In the genomic region with DNA sequence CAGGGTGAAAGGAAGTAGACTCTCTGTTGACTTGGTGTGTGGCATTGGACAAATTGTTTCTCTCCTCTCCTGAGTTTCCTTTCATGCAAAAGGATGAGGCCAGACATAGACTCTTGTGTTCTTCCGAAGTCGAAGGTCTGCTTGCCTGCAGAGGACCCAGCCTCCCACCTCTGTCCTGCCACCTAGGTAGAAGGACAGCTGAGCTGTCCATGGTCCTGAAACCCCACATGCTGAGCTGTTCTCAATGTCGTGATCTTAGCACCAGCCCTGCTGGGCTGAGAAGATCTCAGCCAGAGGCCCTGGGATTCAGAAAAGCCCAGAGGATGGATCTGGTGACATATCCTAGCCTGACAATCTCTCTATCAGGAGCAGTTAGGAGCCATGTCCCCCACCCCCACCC, we compare ENCODE assay signal across 10 mouse cellular contexts. TPM values are rescaled to one million over a fixed set of nuclear protein-coding genes. Genes with fewer than 3 reads are reported as not detected.
A peak's percentile ranks its signal among the peaks of the same experiment; 100 is the strongest.
DNase-seq lines count a peak whose midpoint lies in the region; ATAC-seq and TF ChIP-seq lines count a peak whose summit lies in the region.
"Had no signal": no experiment of that assay in that cellular context is flagged by ENCODE, and none has a peak within 500 bp of the region (broad histone marks: within the 10 kb centered on the region; RNA-seq: fewer than 3 reads in every experiment).

No protein-coding gene starts in this region.

- H3K79me2 ChIP-seq in CH12.LX (replicated peaks; ENCODE audit: control insufficient read depth, extremely low read depth, insufficient read depth, poor library complexity, severe bottlenecking) = no peaks in the 10 kb centered on the region

- 8% methylated on average over 3 of the region's 3 CpGs for WGBS in embryonic facial prominence, embryonic 11.5 days
- 27% methylated on average over 3 of the region's 3 CpGs for WGBS in cerebellum, adult 2 months

- TF ChIP-seq EP300 in CH12.LX (IDR thresholded peaks at IDR 0.05; ENCODE audit: low read length) = no peak

- peak; percentile 12 to 44 for DNase-seq in heart, adult 18-20 months
- DNase-seq in heart, adult 11 months = no peak
- DNase-seq in CH12.LX (ENCODE audit: extremely low read depth) = peak; percentile 65
- DNase-seq in embryonic facial prominence, embryonic 11.5 days (ENCODE audit: low spot score) = peak; percentile 88
- peak; percentile 38 for DNase-seq in mesoderm, embryonic 11.5 days (ENCODE audit: low read depth, low spot score)
- no peak for DNase-seq in cerebellum, adult 2 months
- DNase-seq in spleen, postnatal 4 days (ENCODE audit: low spot score in 2 of 2) = no peak
- no peak for DNase-seq in right cerebral cortex, adult 18-20 months

- H3K4me1 ChIP-seq in CH12.LX (ENCODE audit: control insufficient read depth in 1 of 2, insufficient read depth in 2 of 2) = no peaks in the 10 kb centered on the region
- H3K4me1 ChIP-seq in embryonic facial prominence, embryonic 11.5 days (ENCODE audit: control insufficient read depth, insufficient read depth, low read length) = no peaks in the 10 kb centered on the region
- no peaks in the 10 kb centered on the region for H3K4me1 ChIP-seq in cerebellum, adult 2 months (ENCODE audit: control insufficient read depth, insufficient read depth, low read length)

- no peak for ATAC-seq in embryonic facial prominence, embryonic 11.5 days (replicated peaks; ENCODE audit: insufficient number of reproducible peaks, low FRiP score, low TSS enrichment, low read depth)
- ATAC-seq: Patski had no signal

- TF ChIP-seq POLR2A in CH12.LX (IDR thresholded peaks at IDR 0.05; ENCODE audit: low read depth, low read length) = no peak
- no peak for TF ChIP-seq POLR2A in cerebellum, adult 2 months (IDR thresholded peaks at IDR 0.05; ENCODE audit: borderline replicate concordance, insufficient read depth, low read length)

- H3K9me3 ChIP-seq in CH12.LX (replicated peaks; ENCODE audit: low read length) = no peaks in the 10 kb centered on the region
- no peaks in the 10 kb centered on the region for H3K9me3 ChIP-seq in embryonic facial prominence, embryonic 11.5 days (replicated peaks; ENCODE audit: control insufficient read depth, low read length)

- TF ChIP-seq RAD21 in CH12.LX (IDR thresholded peaks at IDR 0.05; ENCODE audit: low read depth, low read length) = no peak

- TF ChIP-seq CTCF in CH12.LX (conservative IDR thresholded peaks at IDR 0.05 in 1 of 2, IDR thresholded peaks at IDR 0.05 in 1 of 2; ENCODE audit: low read depth in 2 of 2, low read length in 2 of 2) = no peak
- TF ChIP-seq CTCF in cerebellum, adult 2 months (IDR thresholded peaks at IDR 0.05; ENCODE audit: borderline replicate concordance, insufficient read depth, low read depth, low read length) = no peak

- in situ Hi-C loops in CH12.LX (cut with MboI; ENCODE audit: low pct_ligation_motif_present, low pct_unique_long_range_greater_than_20kb, low sequenced_read_pairs) = no loop called here

- H3K36me3 ChIP-seq in CH12.LX (replicated peaks in 1 of 2; ENCODE audit: control insufficient read depth in 1 of 2, insufficient read depth in 1 of 2, low read length in 1 of 2) = no peaks in the 10 kb centered on the region
- H3K36me3 ChIP-seq in embryonic facial prominence, embryonic 11.5 days (replicated peaks; ENCODE audit: control insufficient read depth, insufficient read depth, low read depth, low read length) = no peaks in the 10 kb centered on the region

- peaks cover 92% of the 10 kb centered on the region for H3K27me3 ChIP-seq in CH12.LX (replicated peaks)
- H3K27me3 ChIP-seq in embryonic facial prominence, embryonic 11.5 days (ENCODE audit: control insufficient read depth, insufficient read depth, low read length) = peaks cover 11% of the 10 kb centered on the region
- no peaks in the 10 kb centered on the region for H3K27me3 ChIP-seq in cerebellum, adult 2 months (ENCODE audit: control insufficient read depth, insufficient read depth, low read length)

- no peak overlapping the region for H3K4me3 ChIP-seq in CH12.LX (replicated peaks in 1 of 3; ENCODE audit: low read depth in 2 of 3, low read length in 2 of 3, poor library complexity in 1 of 3)
- no peak overlapping the region for H3K4me3 ChIP-seq in embryonic facial prominence, embryonic 11.5 days (ENCODE audit: low read depth, low read length)
- no peak overlapping the region for H3K4me3 ChIP-seq in cerebellum, adult 2 months (replicated peaks; ENCODE audit: insufficient read depth, low read depth, low read length)

- H3K9ac ChIP-seq in CH12.LX (ENCODE audit: insufficient read depth, low read depth) = no peak overlapping the region
- no peak overlapping the region for H3K9ac ChIP-seq in embryonic facial prominence, embryonic 11.5 days (replicated peaks; ENCODE audit: low read length)

- no peak overlapping the region for H3K4me2 ChIP-seq in CH12.LX (ENCODE audit: insufficient read depth, low read depth, poor library complexity, severe bottlenecking)
- no peak overlapping the region for H3K4me2 ChIP-seq in embryonic facial prominence, embryonic 11.5 days (ENCODE audit: low read depth, low read length)

- H3K27ac ChIP-seq in CH12.LX (ENCODE audit: insufficient read depth, low read depth) = no peak overlapping the region
- H3K27ac ChIP-seq in embryonic facial prominence, embryonic 11.5 days (replicated peaks; ENCODE audit: low read depth, low read length) = no peak overlapping the region
- no peak overlapping the region for H3K27ac ChIP-seq in cerebellum, adult 2 months (ENCODE audit: insufficient read depth, low read length)

- dilution Hi-C loops in CH12.LX (cut with MboI; ENCODE audit: extremely low pct_ligation_motif_present, extremely low pct_unique_long_range_greater_than_20kb, low sequenced_read_pairs) = no loop called here

TF ChIP-seq in CH12.LX, 34 proteins besides CTCF, POLR2A, EP300 and RAD21:
- no peak for TF ChIP-seq SMC3 (IDR thresholded peaks at IDR 0.05; ENCODE audit: low read depth, low read length)
- TF ChIP-seq MEF2A (IDR thresholded peaks at IDR 0.05; ENCODE audit: borderline replicate concordance, low read depth, low read length) = no peak
- no peak for TF ChIP-seq ELF1 (IDR thresholded peaks at IDR 0.05; ENCODE audit: low read depth, low read length)
- no peak for TF ChIP-seq ZKSCAN1 (IDR thresholded peaks at IDR 0.05; ENCODE audit: borderline replicate concordance, low read depth, low read length)
- TF ChIP-seq ZC3H11A (IDR thresholded peaks at IDR 0.05; ENCODE audit: low read depth, low read length) = no peak
- no peak for TF ChIP-seq TBP (conservative IDR thresholded peaks at IDR 0.05; ENCODE audit: low read depth, low read length)
- no peak for TF ChIP-seq HCFC1 (IDR thresholded peaks at IDR 0.05; ENCODE audit: low read depth, low read length)
- TF ChIP-seq USF2 (conservative IDR thresholded peaks at IDR 0.05; ENCODE audit: low read depth, low read length) = no peak
- no peak for TF ChIP-seq CHD2 (IDR thresholded peaks at IDR 0.05; ENCODE audit: low read length)
- TF ChIP-seq MXI1 (IDR thresholded peaks at IDR 0.05; ENCODE audit: low read depth, low read length) = no peak; the same call in 1 of the 2 replicates
- TF ChIP-seq UBTF (IDR thresholded peaks at IDR 0.05; ENCODE audit: low read depth, low read length) = no peak
- no peak for TF ChIP-seq MYC (IDR thresholded peaks at IDR 0.05; ENCODE audit: low read depth, low read length)
- no peak for TF ChIP-seq BHLHE40 (IDR thresholded peaks at IDR 0.05; ENCODE audit: low read depth, low read length)
- TF ChIP-seq USF1 (IDR thresholded peaks at IDR 0.05; ENCODE audit: low read depth, low read length) = no peak
- TF ChIP-seq CHD1 (IDR thresholded peaks at IDR 0.05; ENCODE audit: low read depth, low read length) = no peak
- TF ChIP-seq MAFK (IDR thresholded peaks at IDR 0.05; ENCODE audit: insufficient replicate concordance, low read length) = no peak
- no peak for TF ChIP-seq ZNF384 (IDR thresholded peaks at IDR 0.05; ENCODE audit: low read depth, low read length)
- TF ChIP-seq E2F4 (IDR thresholded peaks at IDR 0.05; ENCODE audit: insufficient replicate concordance, low read depth, low read length) = no peak

RNA-seq across cellular contexts. Expression of a gene that starts 7.2 kb away (rescaled TPM):
- not detected for total RNA-seq in heart, adult 18-20 months (2021)
- not detected in 2 replicates for total RNA-seq in CH12.LX (2012; rRNA removed)
- total RNA-seq in CH12.LX (2014; rRNA removed) = not detected in 2 replicates
- polyA plus RNA-seq in CH12.LX (2012; ENCODE audit: insufficient read length, low read depth) = not detected in 2 replicates
- polyA plus RNA-seq in embryonic facial prominence, embryonic 11.5 days (2014; fragmentation: Nextera tagmentation; extraction: Ambion mirVana) = 0.21 and 0.35 TPM in 2 replicates
- 5.8 and 6.9 TPM in 2 replicates for polyA plus RNA-seq in cerebellum, adult 2 months (2012; rRNA removed)
- polyA plus RNA-seq: Patski had no signal

RNA-seq across cellular contexts. Expression of a gene that starts 17.8 kb away (rescaled TPM):
- not detected for total RNA-seq in heart, adult 18-20 months (2021)
- total RNA-seq in CH12.LX (2012; rRNA removed) (not detected in 2 replicates), CH12.LX (2014; rRNA removed) (not detected in 2 replicates)
- polyA plus RNA-seq in CH12.LX (2012; ENCODE audit: insufficient read length, low read depth) = not detected in 2 replicates
- not detected in 2 replicates for polyA plus RNA-seq in embryonic facial prominence, embryonic 11.5 days (2014; fragmentation: Nextera tagmentation; extraction: Ambion mirVana)
- polyA plus RNA-seq in cerebellum, adult 2 months (2012; rRNA removed) = 0.19 TPM in 1 of 2 replicates, not detected in the other
- total RNA-seq: gastrocnemius, postnatal 4 days had no signal
- polyA plus RNA-seq: Patski had no signal

RNA-seq across cellular contexts. Expression of a gene that starts 35.6 kb away (rescaled TPM):
- total RNA-seq in heart, adult 18-20 months (2021) = not detected
- not detected in 2 replicates for total RNA-seq in CH12.LX (2012; rRNA removed)
- not detected in 2 replicates for total RNA-seq in CH12.LX (2014; rRNA removed)
- polyA plus RNA-seq in CH12.LX (2012; ENCODE audit: insufficient read length, low read depth) = not detected in 2 replicates
- not detected in 2 replicates for polyA plus RNA-seq in embryonic facial prominence, embryonic 11.5 days (2014; fragmentation: Nextera tagmentation; extraction: Ambion mirVana)
- not detected in 2 replicates for polyA plus RNA-seq in cerebellum, adult 2 months (2012; rRNA removed)
- total RNA-seq: gastrocnemius, postnatal 4 days had no signal
- polyA plus RNA-seq: Patski had no signal

RNA-seq across cellular contexts. Expression of a gene that starts 41.2 kb away (rescaled TPM):
- 10 to 100 TPM; 31.1 to 32.8 TPM for total RNA-seq in heart, adult 18-20 months (2021)
- 93.7 and 109 TPM in 2 replicates for total RNA-seq in CH12.LX (2012; rRNA removed)
- 106 and 108 TPM in 2 replicates for total RNA-seq in CH12.LX (2014; rRNA removed)
- polyA plus RNA-seq in CH12.LX (2012; ENCODE audit: insufficient read length, low read depth) = 107 and 109 TPM in 2 replicates
- 86.7 and 89.9 TPM in 2 replicates for polyA plus RNA-seq in embryonic facial prominence, embryonic 11.5 days (2014; fragmentation: Nextera tagmentation; extraction: Ambion mirVana)
- 86.5 and 87.4 TPM in 2 replicates for polyA plus RNA-seq in cerebellum, adult 2 months (2012; rRNA removed)

Comparison
In these comparisons a context has a peak if more than half of its experiments do, and no peak if none do; other contexts are left out.
1. DNase-seq: peak in heart, adult 18-20 months (2 of 2), CH12.LX (single experiment), embryonic facial prominence, embryonic 11.5 days (single experiment) and mesoderm, embryonic 11.5 days (single experiment); none in heart, adult 11 months (single experiment), cerebellum, adult 2 months (0 of 2), spleen, postnatal 4 days (0 of 2) and right cerebral cortex, adult 18-20 months (single experiment).